Mouse (Mus musculus) erythroblast, embryonic 14.5 days (primary cell): ENCODE results near the gene Hyal3. TPM values are rescaled to one million over a fixed set of nuclear protein-coding genes. Genes with fewer than 3 reads are reported as not detected.
A peak's percentile ranks its signal among the peaks of the same experiment; 100 is the strongest.

Experiments used
- H3K27me3 ChIP-seq: 2 replicates; pipeline ENCODE4 v1.6.1; 2012; ENCODE audit warnings: inconsistent platforms; ENCODE audit not compliant: control insufficient read depth
- H3K36me3 ChIP-seq: 2 replicates; pipeline ENCODE4 v1.6.1; 2012; ENCODE audit warnings: mild to moderate bottlenecking, inconsistent platforms; ENCODE audit not compliant: control insufficient read depth
- H3K4me1 ChIP-seq: 2 replicates; pipeline ENCODE4 v1.6.1; 2012; ENCODE audit warnings: inconsistent platforms; ENCODE audit not compliant: control insufficient read depth
- H3K4me3 ChIP-seq: replicated peaks from 2 replicates; pipeline ENCODE3; 2012; ENCODE audit warnings: moderate library complexity, mild to moderate bottlenecking, inconsistent platforms
- H3K9me3 ChIP-seq: 2 replicates; pipeline ENCODE4 v1.6.1; 2012; ENCODE audit warnings: low read length, inconsistent platforms, mixed read lengths; ENCODE audit not compliant: control insufficient read depth
- GATA1 ChIP-seq: IDR thresholded peaks from 2 replicates; pipeline ENCODE4 v1.6.1; 2012; ENCODE audit warnings: low read length, inconsistent platforms, mixed read lengths
- TAL1 ChIP-seq: IDR thresholded peaks from 3 replicates; pipeline ENCODE4 v1.6.1; 2012; ENCODE audit warnings: low read length, inconsistent platforms, mixed read lengths
- polyA plus RNA-seq: library from polyadenylated mRNA; stranded (reverse); fragments of >175 nt; gene quantifications from 2 replicates; pipeline ENCODE4 v1.2.3, GENCODE M21; 2012

Gene Hyal3
- polyA plus RNA-seq, 1 experiment = not detected

- Histone ChIP-seq H3K4me3 (no peak overlapping the region), H3K4me1 (peaks cover 77% of the 10 kb centered on the region), H3K9me3 (no peaks in the 10 kb centered on the region), H3K27me3 (no peaks in the 10 kb centered on the region), H3K36me3 (peaks cover 94% of the 10 kb centered on the region)
- TF ChIP-seq GATA1 = no peak
- TF ChIP-seq TAL1 = no peak
These were observed 47.0 kb downstream of the Hyal3 start for GRCm38 (mm10) chr9:107627387-107628255.

GRCm38 (mm10) chr9:107628721-107629410, 48.2 kb downstream of the Hyal3 start:
- H3K9me3 ChIP-seq = no peaks in the 10 kb centered on the region

GRCm38 (mm10) chr9:107629411-107629730, 48.8 kb downstream of the Hyal3 start:
- no peaks in the 10 kb centered on the region for H3K9me3 ChIP-seq
- H3K4me1 ChIP-seq = peaks cover 93% of the 10 kb centered on the region
- H3K36me3 ChIP-seq = peaks cover 80% of the 10 kb centered on the region
- no peak for TF ChIP-seq GATA1
- no peak for TF ChIP-seq TAL1
- no peaks in the 10 kb centered on the region for H3K27me3 ChIP-seq
- no peak overlapping the region for H3K4me3 ChIP-seq

More at GRCm38 (mm10) chr9:107628721-107629410, 48.2 kb downstream of the Hyal3 start:
- TF ChIP-seq TAL1 (no peak), GATA1 (no peak)
- H3K4me1 ChIP-seq = peaks cover 89% of the 10 kb centered on the region
- H3K27me3 ChIP-seq = no peaks in the 10 kb centered on the region
- peaks cover 85% of the 10 kb centered on the region for H3K36me3 ChIP-seq
- no peak overlapping the region for H3K4me3 ChIP-seq

- no peak for TF ChIP-seq TAL1
- TF ChIP-seq GATA1 = no peak
- no peak overlapping the region for H3K4me3 ChIP-seq
- H3K27me3 ChIP-seq = no peaks in the 10 kb centered on the region
- H3K36me3 ChIP-seq = peaks cover 74% of the 10 kb centered on the region
- H3K9me3 ChIP-seq = no peaks in the 10 kb centered on the region
- peaks cover 93% of the 10 kb centered on the region for H3K4me1 ChIP-seq
These were observed 49.3 kb downstream of the Hyal3 start for GRCm38 (mm10) chr9:107629901-107630425.

GRCm38 (mm10) chr9:107630576-107630975, 50.0 kb downstream of the Hyal3 start:
- TF ChIP-seq GATA1 (no peak), TAL1 (no peak)
- Histone ChIP-seq H3K4me1 (peaks cover 95% of the 10 kb centered on the region), H3K9me3 (no peaks in the 10 kb centered on the region), H3K36me3 (peaks cover 68% of the 10 kb centered on the region), H3K27me3 (no peaks in the 10 kb centered on the region), H3K4me3 (no peak overlapping the region)

- Histone ChIP-seq H3K36me3 (peaks cover 60% of the 10 kb centered on the region), H3K4me1 (peaks cover 96% of the 10 kb centered on the region), H3K4me3 (no peak overlapping the region), H3K9me3 (no peaks in the 10 kb centered on the region), H3K27me3 (no peaks in the 10 kb centered on the region)
- no peak for TF ChIP-seq GATA1
- TF ChIP-seq TAL1 = no peak
These were observed 50.8 kb downstream of the Hyal3 start for GRCm38 (mm10) chr9:107631311-107631826.

- H3K4me3 ChIP-seq = no peak overlapping the region
- peaks cover 55% of the 10 kb centered on the region for H3K36me3 ChIP-seq
These were observed 51.2 kb downstream of the Hyal3 start for GRCm38 (mm10) chr9:107631861-107632260.

GRCm38 (mm10) chr9:107632478-107632877, 51.9 kb downstream of the Hyal3 start:
- TF ChIP-seq GATA1 = peak; percentile 33; the same call in 1 of the 2 replicates
- peak; percentile 48; the same call in 2 of the 3 replicates for TF ChIP-seq TAL1
- Histone ChIP-seq H3K4me3 (peak overlapping the region; percentile 96), H3K4me1 (peaks cover 93% of the 10 kb centered on the region), H3K27me3 (no peaks in the 10 kb centered on the region), H3K9me3 (no peaks in the 10 kb centered on the region), H3K36me3 (peaks cover 49% of the 10 kb centered on the region)

More at GRCm38 (mm10) chr9:107631861-107632260, 51.2 kb downstream of the Hyal3 start:
- TF ChIP-seq GATA1 (no peak), TAL1 (no peak)
- Histone ChIP-seq H3K9me3 (no peaks in the 10 kb centered on the region), H3K4me1 (peaks cover 95% of the 10 kb centered on the region), H3K27me3 (no peaks in the 10 kb centered on the region)

- Histone ChIP-seq H3K4me3 (peak overlapping the region; percentile 96), H3K4me1 (peaks cover 86% of the 10 kb centered on the region), H3K27me3 (no peaks in the 10 kb centered on the region), H3K9me3 (no peaks in the 10 kb centered on the region), H3K36me3 (peaks cover 42% of the 10 kb centered on the region)
- TF ChIP-seq TAL1 (no peak), GATA1 (no peak)
These were observed 52.6 kb downstream of the Hyal3 start for GRCm38 (mm10) chr9:107633091-107633660.
